Mouse (Mus musculus) ovary, adult 18-20 months (tissue): ENCODE data around the gene Wif1.

Experiments
- DNase-seq: peaks from one replicate; pipeline ENCODE4 v3.0.0; 2022; ENCODE audit warnings: low spot score, mixed read lengths

Wif1 gene

GRCm38 (mm10) chr10:121033826-121034568 lies at the start of gene Wif1:
TSS of gene Wif1 (plus strand) at chr10:121033960.
- DNase-seq: peak; percentile 18

- no peak for DNase-seq
These were observed 31.6 kb upstream of the Wif1 start for GRCm38 (mm10) chr10:121002135-121002534.

GRCm38 (mm10) chr10:121011496-121011895 lies 22.3 kb upstream of the Wif1 start:
- no peak for DNase-seq

- DNase-seq: no peak
These were observed 17.5 kb upstream of the Wif1 start for GRCm38 (mm10) chr10:121016291-121016690.

GRCm38 (mm10) chr10:121016711-121017503 lies 16.9 kb upstream of the Wif1 start:
- no peak for DNase-seq

- no peak for DNase-seq
These were observed 10.8 kb upstream of the Wif1 start for GRCm38 (mm10) chr10:121022951-121023350.

- no peak for DNase-seq
These were observed 2.0 kb upstream of the Wif1 start for GRCm38 (mm10) chr10:121031802-121032201.

GRCm38 (mm10) chr10:121033128-121033791 lies 500 bp upstream of the Wif1 start:
- peak; percentile 54 for DNase-seq

GRCm38 (mm10) chr10:121034569-121034947 lies 798 bp downstream of the Wif1 start:
- DNase-seq: no peak

- DNase-seq: no peak
These were observed 5.0 kb downstream of the Wif1 start for GRCm38 (mm10) chr10:121038556-121039284.

- no peak for DNase-seq
These were observed 7.2 kb downstream of the Wif1 start for GRCm38 (mm10) chr10:121040911-121041310.

- DNase-seq: no peak
These were observed 13.7 kb downstream of the Wif1 start for GRCm38 (mm10) chr10:121047440-121047839.

GRCm38 (mm10) chr10:121052076-121052475 lies 18.3 kb downstream of the Wif1 start:
- DNase-seq: no peak

GRCm38 (mm10) chr10:121055452-121056188 lies 21.9 kb downstream of the Wif1 start:
- DNase-seq: peak; percentile 60

GRCm38 (mm10) chr10:121056823-121057222 lies 23.1 kb downstream of the Wif1 start:
- DNase-seq: no peak

GRCm38 (mm10) chr10:121059043-121060003 lies 25.6 kb downstream of the Wif1 start:
- DNase-seq: no peak

GRCm38 (mm10) chr10:121061336-121061835 lies 27.6 kb downstream of the Wif1 start:
- no peak for DNase-seq

- DNase-seq: no peak
These were observed 28.9 kb downstream of the Wif1 start for GRCm38 (mm10) chr10:121062704-121063103.

GRCm38 (mm10) chr10:121067416-121067951 lies 33.7 kb downstream of the Wif1 start:
- no peak for DNase-seq

GRCm38 (mm10) chr10:121068003-121068402 lies 34.2 kb downstream of the Wif1 start:
- DNase-seq: no peak
